Mouse (Mus musculus): ENCODE measurements at regions not wholly inside any gene's neighbourhood (a gene's known extent, or its start where the extent isn't known, plus 50 kb on each side); places are given as distances from the start of the nearest gene placed in this dataset.

DNA sequence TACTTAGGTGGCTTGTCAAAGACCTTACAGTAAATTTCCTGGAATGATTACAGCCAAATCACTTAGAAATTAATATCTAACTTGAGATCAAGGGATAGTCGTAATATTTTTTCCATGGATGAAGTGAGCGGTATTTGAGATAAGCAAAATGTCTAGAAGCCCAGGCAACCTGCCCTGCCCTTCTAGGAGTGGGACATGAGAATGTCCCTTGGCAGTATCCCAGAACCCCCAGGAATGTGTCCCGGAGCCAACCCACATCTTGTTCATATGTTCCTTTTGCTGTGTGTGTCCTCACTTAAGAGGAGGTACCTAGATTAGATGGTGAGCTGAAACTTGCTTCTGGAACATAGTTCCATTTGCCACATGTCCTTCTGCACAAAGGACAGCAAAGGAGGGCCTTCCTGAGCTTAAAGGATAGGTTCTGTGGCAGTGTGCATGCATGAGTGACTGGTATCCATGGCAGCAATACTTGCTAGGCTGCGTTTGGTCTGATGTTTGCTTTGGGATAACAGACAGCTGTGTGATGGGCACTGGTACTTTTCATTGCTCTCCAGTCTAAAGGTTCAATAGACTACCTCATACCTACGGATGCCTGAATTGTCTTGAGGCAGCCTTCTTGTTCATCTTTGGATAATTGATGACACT lies 231.0 kb upstream of the Krr1 start:
- DNase-seq (ENCODE audit: low spot score): no peak

- no peak for DNase-seq (ENCODE audit: low spot score)
These were observed 229.2 kb upstream of the Krr1 start for GRCm38 (mm10) chr10:111743291-111743690.

- DNase-seq (ENCODE audit: low spot score): no peak
These were observed 227.3 kb upstream of the Krr1 start for GRCm38 (mm10) chr10:111745116-111745515.

- DNase-seq (ENCODE audit: low spot score): no peak
These were observed 226.2 kb upstream of the Krr1 start for GRCm38 (mm10) chr10:111746067-111746878.

- DNase-seq (ENCODE audit: low spot score): no peak
These were observed 225.5 kb upstream of the Krr1 start for GRCm38 (mm10) chr10:111746879-111747477.

GRCm38 (mm10) chr10:111748482-111748881 lies 224.0 kb upstream of the Krr1 start:
- no peak for DNase-seq (ENCODE audit: low spot score)

DNA sequence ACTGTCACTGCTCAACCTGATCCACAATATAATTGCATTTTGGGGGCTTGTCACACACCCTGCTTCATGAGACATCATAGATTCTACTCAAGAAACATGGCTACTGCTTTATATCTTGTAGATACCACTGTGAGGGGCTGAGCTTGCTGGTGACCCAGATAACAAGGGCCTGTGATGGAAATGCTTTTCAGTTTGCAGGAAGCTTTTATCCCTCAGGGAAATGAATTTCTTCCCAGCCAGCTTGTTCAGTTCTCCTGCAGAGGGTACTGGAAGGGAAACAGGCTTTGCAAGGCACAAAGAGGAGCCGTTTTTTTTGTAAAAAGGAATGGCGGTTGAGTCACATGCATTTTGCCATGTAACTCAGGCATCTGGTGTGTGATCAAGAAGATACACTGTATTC lies 218.8 kb upstream of the Krr1 start:
- DNase-seq (ENCODE audit: low spot score): no peak

- no peak for DNase-seq (ENCODE audit: low spot score)
These were observed 216.5 kb upstream of the Krr1 start for GRCm38 (mm10) chr10:111755964-111756363.

DNA sequence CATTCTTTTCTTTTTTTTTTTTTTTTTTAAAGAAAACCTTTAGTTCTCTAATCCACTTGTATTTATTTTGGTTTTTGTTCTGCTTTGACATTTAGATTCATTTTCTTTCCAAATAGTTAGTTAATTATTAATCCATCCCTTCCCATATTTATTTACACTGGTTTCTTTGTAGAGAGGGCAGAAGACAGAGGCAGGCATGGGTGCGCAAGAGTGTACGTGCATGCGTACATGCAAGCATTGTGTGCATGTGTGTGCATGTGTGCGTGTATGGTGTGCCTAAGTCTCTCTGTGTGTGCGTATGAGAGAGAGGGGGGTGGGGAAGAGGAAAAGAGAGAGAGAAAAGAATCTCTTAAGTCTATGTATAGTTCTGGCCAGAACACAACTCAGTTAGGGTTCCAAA lies 215.9 kb upstream of the Krr1 start:
- no peak for DNase-seq (ENCODE audit: low spot score)

- no peak for DNase-seq (ENCODE audit: low spot score)
These were observed 214.8 kb upstream of the Krr1 start for GRCm38 (mm10) chr10:111757689-111758088.

DNA sequence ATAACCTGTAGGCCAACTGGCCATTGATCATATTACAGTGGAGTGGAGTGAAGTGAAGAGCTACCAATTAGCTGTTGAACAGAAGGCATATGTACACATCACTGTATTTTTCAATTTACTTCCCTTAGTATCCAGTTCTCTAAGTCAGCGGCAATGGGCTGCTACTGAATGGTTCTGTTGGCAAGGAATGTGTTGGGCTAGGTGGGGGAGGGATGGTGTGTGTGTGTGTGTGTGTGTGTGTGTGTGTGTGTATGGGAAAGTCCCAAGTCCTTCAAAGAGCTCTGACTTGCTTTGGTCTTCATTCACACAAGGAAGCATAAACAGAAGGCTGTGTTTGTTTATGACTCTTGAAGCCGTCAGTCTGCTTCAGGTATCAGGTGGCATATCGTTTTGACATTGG lies 213.0 kb upstream of the Krr1 start:
- DNase-seq (ENCODE audit: low spot score): no peak

DNA sequence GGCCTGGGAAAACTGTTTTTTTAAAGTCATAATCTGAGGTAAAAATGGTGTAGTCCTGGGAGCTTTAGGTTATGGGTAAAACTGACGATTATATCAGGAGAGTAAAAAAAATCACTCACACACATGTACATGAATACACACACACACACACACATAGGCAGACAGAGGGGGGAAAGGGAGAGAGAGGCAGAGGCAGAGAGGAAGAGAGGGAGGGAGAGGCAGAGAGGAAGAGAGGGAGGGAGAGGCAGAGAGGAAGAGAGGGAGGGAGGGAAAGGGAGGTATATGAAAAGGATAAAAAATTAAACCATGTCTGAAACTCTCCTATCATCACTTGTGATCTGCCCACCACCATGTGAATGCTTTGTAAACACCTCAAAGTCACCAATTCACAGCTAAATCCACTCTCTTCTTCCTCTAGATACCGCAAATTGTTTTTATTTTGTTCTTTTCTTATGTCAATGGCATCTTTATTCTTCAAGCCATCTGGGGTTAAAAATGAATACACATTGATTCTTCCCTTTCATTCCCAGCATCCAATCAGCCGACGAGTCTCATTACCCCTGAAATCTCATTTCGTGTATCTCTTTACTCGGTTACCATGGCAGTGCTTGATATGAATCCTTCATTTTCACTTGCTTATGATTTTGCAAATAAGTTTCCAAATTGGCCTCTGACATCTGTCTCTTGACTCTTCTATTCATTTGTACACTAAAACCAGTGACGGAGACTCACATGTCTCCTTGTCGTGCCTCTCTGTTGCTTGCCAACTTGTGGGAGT lies 209.5 kb upstream of the Krr1 start:
- DNase-seq (ENCODE audit: low spot score): no peak

DNA sequence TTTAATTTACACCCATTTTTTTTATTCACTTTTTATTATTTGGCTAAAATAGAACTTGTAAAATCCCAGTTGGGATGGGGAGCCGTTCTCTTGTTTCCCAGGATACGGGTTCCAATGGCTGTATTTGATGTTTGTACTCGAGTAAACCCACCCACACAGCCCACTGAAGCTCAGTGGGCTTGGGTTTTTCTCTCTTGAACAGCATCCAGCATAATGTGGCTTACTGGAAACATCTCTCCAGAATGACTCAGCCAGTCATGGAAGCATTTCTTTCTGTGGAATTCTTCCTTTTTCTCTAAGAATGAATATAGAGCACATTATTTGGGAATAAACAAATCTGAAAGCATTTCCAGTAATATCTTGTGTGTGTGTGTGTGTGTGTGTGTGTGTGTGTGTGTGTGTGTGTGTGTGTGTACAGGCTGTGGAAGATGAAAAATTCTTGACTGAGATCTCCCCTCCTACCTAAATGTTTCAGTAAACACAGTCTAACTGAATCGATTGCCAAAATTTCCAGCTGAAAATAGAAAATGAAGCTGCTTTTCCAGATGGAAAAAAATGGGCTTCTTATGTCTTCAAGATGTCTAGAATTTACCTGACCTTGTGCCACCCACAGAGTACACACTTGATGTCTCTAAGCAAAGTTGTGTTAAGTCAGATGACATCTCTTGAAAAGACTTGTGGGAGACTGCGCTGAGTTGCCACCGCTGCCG lies 205.3 kb upstream of the Krr1 start:
- no peak for DNase-seq (ENCODE audit: low spot score)

GRCm38 (mm10) chr10:111767813-111768455 lies 204.5 kb upstream of the Krr1 start:
- DNase-seq (ENCODE audit: low spot score): no peak

DNA sequence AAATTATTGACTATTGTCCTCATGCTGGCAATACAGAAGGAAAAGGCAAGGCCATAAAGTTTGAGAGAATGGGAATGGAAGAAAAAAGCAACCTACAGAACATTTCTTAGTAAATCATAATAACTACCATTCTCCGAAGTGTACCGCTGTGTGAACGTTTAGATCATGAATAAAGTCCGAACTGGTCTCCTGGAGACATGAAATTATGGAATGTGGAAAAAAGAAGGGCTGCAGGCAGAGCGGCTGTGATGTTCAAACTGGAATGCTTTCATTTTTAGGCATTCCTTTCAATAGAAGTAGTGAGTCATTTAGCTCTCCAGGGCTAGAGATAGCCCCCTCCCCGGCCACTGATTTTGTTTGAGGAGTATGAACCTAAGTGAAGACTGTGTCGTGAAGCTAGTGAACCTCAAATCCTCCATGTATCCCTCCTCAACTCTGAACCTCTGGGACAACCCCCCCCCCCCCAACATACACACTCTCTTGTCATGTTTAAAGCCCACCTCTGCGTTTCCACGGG lies 202.9 kb upstream of the Krr1 start:
- DNase-seq (ENCODE audit: low spot score): no peak

GRCm38 (mm10) chr10:111770027-111770426 lies 202.4 kb upstream of the Krr1 start:
- DNase-seq (ENCODE audit: low spot score): no peak

DNA sequence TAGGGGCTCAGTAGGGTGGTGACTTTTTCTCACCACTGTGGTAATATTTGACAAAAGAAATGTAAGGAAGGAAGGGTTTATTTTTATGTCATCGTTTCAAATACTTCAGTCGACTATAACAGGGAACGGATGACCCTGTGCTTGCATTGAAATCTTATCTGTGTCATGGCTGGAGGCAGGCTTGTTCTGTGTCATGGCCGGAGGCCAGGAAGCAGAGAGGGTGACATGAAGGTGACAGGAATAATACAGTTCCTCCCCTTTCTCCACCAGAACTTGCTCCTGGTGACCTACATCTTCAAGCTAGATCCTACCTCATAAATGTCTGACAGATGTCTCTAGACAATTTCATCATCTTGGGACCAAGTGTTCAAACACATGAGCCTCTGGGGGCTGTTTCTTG lies 201.5 kb upstream of the Krr1 start:
- no peak for DNase-seq (ENCODE audit: low spot score)

DNA sequence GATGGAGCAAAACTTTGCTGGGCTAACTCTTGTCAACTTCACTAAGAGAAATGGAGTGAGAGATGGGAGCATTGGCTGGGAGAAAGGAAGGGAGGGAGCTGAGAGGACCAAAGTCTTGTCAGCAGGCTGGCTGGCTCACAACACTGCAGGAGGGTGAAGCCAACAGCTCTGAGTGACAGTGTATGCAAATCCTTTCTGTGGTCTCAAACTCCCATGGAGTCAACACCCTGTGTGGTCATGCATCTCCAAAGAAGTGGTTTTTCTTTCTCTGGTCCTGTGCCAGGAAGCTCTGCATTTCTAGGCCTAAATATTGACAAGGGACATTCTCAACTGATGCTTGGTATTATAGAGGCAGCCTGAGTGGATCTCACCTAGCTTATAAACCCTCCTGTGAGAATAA lies 194.9 kb upstream of the Krr1 start:
- DNase-seq (ENCODE audit: low spot score): no peak

- DNase-seq (ENCODE audit: low spot score): no peak
These were observed 194.4 kb upstream of the Krr1 start for GRCm38 (mm10) chr10:111778111-111778510.

DNA sequence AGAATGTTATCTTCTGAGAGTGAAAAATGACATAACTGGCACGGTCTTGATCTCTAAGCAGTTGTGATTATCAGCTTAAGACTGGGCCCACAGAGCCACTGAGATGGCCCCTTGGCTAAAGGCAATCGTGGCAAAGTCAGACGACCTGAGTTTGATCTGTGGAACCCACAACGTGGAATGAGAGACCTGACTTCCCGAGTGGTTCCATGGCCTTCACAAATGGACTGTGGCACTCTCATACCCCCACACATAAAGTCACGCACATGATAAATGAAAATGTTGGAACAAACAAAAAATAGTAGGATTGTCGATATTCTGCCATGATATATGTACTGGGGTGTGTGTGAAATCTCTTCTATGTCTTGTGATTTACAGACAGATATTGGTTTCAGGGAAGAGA lies 192.5 kb upstream of the Krr1 start:
- DNase-seq (ENCODE audit: low spot score): no peak

- DNase-seq (ENCODE audit: low spot score): no peak
These were observed 190.2 kb upstream of the Krr1 start for GRCm38 (mm10) chr10:111782195-111782810.

Data from urinary bladder, postnatal 10 days (tissue).